Mouse (Mus musculus): ENCODE measurements around the gene Tnfrsf11a.
A peak's percentile ranks its signal among the peaks of the same experiment; 100 is the strongest.

Gene Tnfrsf11a

GRCm38 (mm10) chr1:105827786-105828345 is 47.3 kb downstream of the Tnfrsf11a start:
- no peak for DNase-seq (ENCODE audit: low spot score in 2 of 2)

GRCm38 (mm10) chr1:105829171-105829570 is 48.7 kb downstream of the Tnfrsf11a start:
- no peak for DNase-seq (ENCODE audit: low spot score in 2 of 2)

- DNase-seq (ENCODE audit: low spot score in 2 of 2), result no peak
Observed at GRCm38 (mm10) chr1:105832784-105833183, 52.3 kb downstream of the Tnfrsf11a start.

GRCm38 (mm10) chr1:105842950-105843349 is 62.4 kb downstream of the Tnfrsf11a start:
- DNase-seq (ENCODE audit: low spot score in 2 of 2), result no peak

- DNase-seq (ENCODE audit: low spot score in 2 of 2), result no peak
Observed at GRCm38 (mm10) chr1:105843386-105843785, 62.9 kb downstream of the Tnfrsf11a start.

- no peak for DNase-seq (ENCODE audit: low spot score in 2 of 2)
Observed at GRCm38 (mm10) chr1:105843856-105844255, 63.3 kb downstream of the Tnfrsf11a start.

GRCm38 (mm10) chr1:105844341-105845006 is 64.0 kb downstream of the Tnfrsf11a start:
- DNase-seq (ENCODE audit: low spot score in 2 of 2), result no peak

- DNase-seq (ENCODE audit: low spot score in 2 of 2), result no peak
Observed at GRCm38 (mm10) chr1:105846431-105846830, 65.9 kb downstream of the Tnfrsf11a start.

- no peak for DNase-seq (ENCODE audit: low spot score in 2 of 2)
Observed at GRCm38 (mm10) chr1:105848806-105849205, 68.3 kb downstream of the Tnfrsf11a start.

- DNase-seq (ENCODE audit: low spot score in 2 of 2), result no peak
Observed at GRCm38 (mm10) chr1:105851341-105851740, 70.8 kb downstream of the Tnfrsf11a start.

GRCm38 (mm10) chr1:105859740-105860139 is 79.2 kb downstream of the Tnfrsf11a start:
- DNase-seq (ENCODE audit: low spot score in 2 of 2), result no peak

- DNase-seq (ENCODE audit: low spot score in 2 of 2), result peak; percentile 26 to 45
Observed at GRCm38 (mm10) chr1:105876589-105876988, 96.1 kb downstream of the Tnfrsf11a start.

- no peak for DNase-seq (ENCODE audit: low spot score in 2 of 2)
Observed at GRCm38 (mm10) chr1:105877808-105878207, 97.3 kb downstream of the Tnfrsf11a start.

GRCm38 (mm10) chr1:105878416-105878815 is 97.9 kb downstream of the Tnfrsf11a start:
- no peak for DNase-seq (ENCODE audit: low spot score in 2 of 2)

- DNase-seq (ENCODE audit: low spot score in 2 of 2), result no peak
Observed at GRCm38 (mm10) chr1:105880555-105881304, 100.2 kb downstream of the Tnfrsf11a start.

GRCm38 (mm10) chr1:105881466-105881865 is 100.9 kb downstream of the Tnfrsf11a start:
- no peak for DNase-seq (ENCODE audit: low spot score in 2 of 2)

- DNase-seq (ENCODE audit: low spot score in 2 of 2), result no peak
Observed at GRCm38 (mm10) chr1:105883498-105883897, 103.0 kb downstream of the Tnfrsf11a start.

- no peak for DNase-seq (ENCODE audit: low spot score in 2 of 2)
Observed at GRCm38 (mm10) chr1:105885101-105885500, 104.6 kb downstream of the Tnfrsf11a start.

GRCm38 (mm10) chr1:105885575-105885974 is 105.1 kb downstream of the Tnfrsf11a start:
- DNase-seq (ENCODE audit: low spot score in 2 of 2), result no peak

GRCm38 (mm10) chr1:105886358-105886757 is 105.8 kb downstream of the Tnfrsf11a start:
- DNase-seq (ENCODE audit: low spot score in 2 of 2), result no peak

GRCm38 (mm10) chr1:105891032-105891725 is 110.7 kb downstream of the Tnfrsf11a start:
- peak; percentile 32 to 43 for DNase-seq (ENCODE audit: low spot score in 2 of 2)

- no peak for DNase-seq (ENCODE audit: low spot score in 2 of 2)
Observed at GRCm38 (mm10) chr1:105895019-105895418, 114.5 kb downstream of the Tnfrsf11a start.
